Mouse (Mus musculus): Measurements from ENCODE around the gene Vill. TPM values are rescaled to one million over a fixed set of nuclear protein-coding genes. Genes with fewer than 3 reads are reported as not detected.

The Vill gene
- polyA plus RNA-seq, 1 experiment, result not detected

- Histone ChIP-seq H3K27me3 (ENCODE audit: control insufficient read depth) (peaks cover 25% of the 10 kb centered on the region), H3K4me3 (replicated peaks) (no peak overlapping the region), H3K36me3 (ENCODE audit: control insufficient read depth) (no peaks in the 10 kb centered on the region), H3K9me3 (ENCODE audit: control insufficient read depth, low read length) (no peaks in the 10 kb centered on the region), H3K4me1 (ENCODE audit: control insufficient read depth) (peaks cover 4% of the 10 kb centered on the region)
- TF ChIP-seq TAL1 (IDR thresholded peaks at IDR 0.05; ENCODE audit: low read length) (no peak), GATA1 (IDR thresholded peaks at IDR 0.05; ENCODE audit: low read length) (no peak)
Measured at GRCm38 (mm10) chr9:119100177-119100898, 47.8 kb downstream of the Vill start.

GRCm38 (mm10) chr9:119101992-119102782 lies 49.6 kb downstream of the Vill start, which contains the start of gene Dlec1:
TSS of gene Dlec1 (plus strand) at chr9:119102478.
- H3K27me3 ChIP-seq (ENCODE audit: control insufficient read depth), result peaks cover 22% of the 10 kb centered on the region
- H3K4me3 ChIP-seq (replicated peaks), result peak within 1 kb of the TSS; percentile 52
- H3K36me3 ChIP-seq (ENCODE audit: control insufficient read depth), result no peaks in the 10 kb centered on the region
- H3K4me1 ChIP-seq (ENCODE audit: control insufficient read depth), result peaks cover 4% of the 10 kb centered on the region
- TF ChIP-seq TAL1 (IDR thresholded peaks at IDR 0.05; ENCODE audit: low read length), result no peak
- TF ChIP-seq GATA1 (IDR thresholded peaks at IDR 0.05; ENCODE audit: low read length), result no peak
- H3K9me3 ChIP-seq (ENCODE audit: control insufficient read depth, low read length), result no peaks in the 10 kb centered on the region

- no peak for TF ChIP-seq TAL1 (IDR thresholded peaks at IDR 0.05; ENCODE audit: low read length)
- no peak for TF ChIP-seq GATA1 (IDR thresholded peaks at IDR 0.05; ENCODE audit: low read length)
- Histone ChIP-seq H3K27me3 (ENCODE audit: control insufficient read depth) (peaks cover 22% of the 10 kb centered on the region), H3K4me3 (replicated peaks) (peak overlapping the region; percentile 52), H3K4me1 (ENCODE audit: control insufficient read depth) (peaks cover 4% of the 10 kb centered on the region), H3K36me3 (ENCODE audit: control insufficient read depth) (no peaks in the 10 kb centered on the region), H3K9me3 (ENCODE audit: control insufficient read depth, low read length) (no peaks in the 10 kb centered on the region)
Measured at GRCm38 (mm10) chr9:119102783-119103113, 50.2 kb downstream of the Vill start.

GRCm38 (mm10) chr9:119107566-119107965 lies 55.0 kb downstream of the Vill start:
- TF ChIP-seq GATA1 (IDR thresholded peaks at IDR 0.05; ENCODE audit: low read length), result no peak
- no peak for TF ChIP-seq TAL1 (IDR thresholded peaks at IDR 0.05; ENCODE audit: low read length)
- Histone ChIP-seq H3K36me3 (ENCODE audit: control insufficient read depth) (no peaks in the 10 kb centered on the region), H3K27me3 (ENCODE audit: control insufficient read depth) (peaks cover 14% of the 10 kb centered on the region), H3K9me3 (ENCODE audit: control insufficient read depth, low read length) (no peaks in the 10 kb centered on the region), H3K4me3 (replicated peaks) (no peak overlapping the region), H3K4me1 (ENCODE audit: control insufficient read depth) (peaks cover 2% of the 10 kb centered on the region)

- H3K27me3 ChIP-seq (ENCODE audit: control insufficient read depth), result no peaks in the 10 kb centered on the region
- H3K4me3 ChIP-seq (replicated peaks), result no peak overlapping the region
- H3K4me1 ChIP-seq (ENCODE audit: control insufficient read depth), result no peaks in the 10 kb centered on the region
- no peaks in the 10 kb centered on the region for H3K36me3 ChIP-seq (ENCODE audit: control insufficient read depth)
- TF ChIP-seq GATA1 (IDR thresholded peaks at IDR 0.05; ENCODE audit: low read length) (no peak), TAL1 (IDR thresholded peaks at IDR 0.05; ENCODE audit: low read length) (no peak)
- no peaks in the 10 kb centered on the region for H3K9me3 ChIP-seq (ENCODE audit: control insufficient read depth, low read length)
Measured at GRCm38 (mm10) chr9:119109685-119110353, 57.2 kb downstream of the Vill start.

- Histone ChIP-seq H3K27me3 (ENCODE audit: control insufficient read depth) (no peaks in the 10 kb centered on the region), H3K4me1 (ENCODE audit: control insufficient read depth) (no peaks in the 10 kb centered on the region), H3K36me3 (ENCODE audit: control insufficient read depth) (no peaks in the 10 kb centered on the region), H3K9me3 (ENCODE audit: control insufficient read depth, low read length) (no peaks in the 10 kb centered on the region), H3K4me3 (replicated peaks) (no peak overlapping the region)
- TF ChIP-seq GATA1 (IDR thresholded peaks at IDR 0.05; ENCODE audit: low read length) (no peak), TAL1 (IDR thresholded peaks at IDR 0.05; ENCODE audit: low read length) (no peak)
Measured at GRCm38 (mm10) chr9:119110640-119111039, 58.1 kb downstream of the Vill start.

- TF ChIP-seq TAL1 (IDR thresholded peaks at IDR 0.05; ENCODE audit: low read length) (no peak), GATA1 (IDR thresholded peaks at IDR 0.05; ENCODE audit: low read length) (no peak)
Measured at GRCm38 (mm10) chr9:119114911-119115310, 62.3 kb downstream of the Vill start.

GRCm38 (mm10) chr9:119119409-119120167 lies 67.0 kb downstream of the Vill start:
- H3K9me3 ChIP-seq (ENCODE audit: control insufficient read depth, low read length), result no peaks in the 10 kb centered on the region
- no peaks in the 10 kb centered on the region for H3K27me3 ChIP-seq (ENCODE audit: control insufficient read depth)
- no peak overlapping the region for H3K4me3 ChIP-seq (replicated peaks)
- no peaks in the 10 kb centered on the region for H3K36me3 ChIP-seq (ENCODE audit: control insufficient read depth)
- TF ChIP-seq TAL1 (IDR thresholded peaks at IDR 0.05; ENCODE audit: low read length) (no peak), GATA1 (IDR thresholded peaks at IDR 0.05; ENCODE audit: low read length) (no peak)
- no peaks in the 10 kb centered on the region for H3K4me1 ChIP-seq (ENCODE audit: control insufficient read depth)

More at GRCm38 (mm10) chr9:119114911-119115310, 62.3 kb downstream of the Vill start:
- Histone ChIP-seq H3K4me3 (replicated peaks) (no peak overlapping the region), H3K27me3 (ENCODE audit: control insufficient read depth) (no peaks in the 10 kb centered on the region), H3K36me3 (ENCODE audit: control insufficient read depth) (no peaks in the 10 kb centered on the region), H3K9me3 (ENCODE audit: control insufficient read depth, low read length) (no peaks in the 10 kb centered on the region), H3K4me1 (ENCODE audit: control insufficient read depth) (no peaks in the 10 kb centered on the region)

Measured in erythroblast, embryonic 14.5 days (primary cell).